Mouse (Mus musculus) midbrain, postnatal 0 days (tissue): ENCODE measurements around the gene 5730522E02Rik. TPM values are rescaled to one million over a fixed set of nuclear protein-coding genes. Genes with fewer than 3 reads are reported as not detected.

Experiments used
- ATAC-seq: fragments of 200-750 bp; cut with Nextera tagmentation; 2 replicates; pipeline ENCODE4 v1.8.0; 2017; ENCODE audit warnings: moderate number of reproducible peaks, mild to moderate bottlenecking, moderate TSS enrichment, moderate library complexity; ENCODE audit not compliant: low FRiP score
- DNase-seq: peaks from one replicate; pipeline ENCODE4 v3.0.0-alpha.2; 2015; ENCODE audit warnings: low spot score
- H3K27ac ChIP-seq: fragments of 300-500 bp; sonication (generic); 2 replicates; pipeline ENCODE4 v1.5.1; 2014; ENCODE audit warnings: low read depth, mild to moderate bottlenecking, low read length, mixed read lengths
- H3K27me3 ChIP-seq: fragments of 300-500 bp; sonication (generic); 2 replicates; pipeline ENCODE4 v1.6.1; 2014; ENCODE audit warnings: low read length, control low read depth, mixed read lengths; ENCODE audit not compliant: insufficient read depth
- H3K36me3 ChIP-seq: fragments of 300-500 bp; sonication (generic); 2 replicates; pipeline ENCODE4 v1.6.1; 2014; ENCODE audit warnings: low read length, control low read depth, mixed read lengths; ENCODE audit not compliant: insufficient read depth
- H3K4me1 ChIP-seq: fragments of 300-500 bp; sonication (generic); 2 replicates; pipeline ENCODE4 v1.6.1; 2014; ENCODE audit warnings: mild to moderate bottlenecking, control low read depth, antibody characterized with exemption, low read length, mixed read lengths; ENCODE audit not compliant: insufficient read depth
- H3K4me2 ChIP-seq: fragments of 300-500 bp; sonication (generic); 2 replicates; pipeline ENCODE4 v1.6.1; 2014; ENCODE audit warnings: low read depth, mild to moderate bottlenecking, low read length, mixed read lengths; ENCODE audit not compliant: poor library complexity, severe bottlenecking
- H3K4me3 ChIP-seq: fragments of 300-500 bp; sonication (generic); 2 replicates; pipeline ENCODE4 v1.5.1; 2014; ENCODE audit warnings: low read depth, mild to moderate bottlenecking, low read length, moderate library complexity
- H3K9ac ChIP-seq: fragments of 300-500 bp; sonication (generic); replicated peaks from 2 replicates; pipeline ENCODE4 v1.6.1; 2014; ENCODE audit warnings: mild to moderate bottlenecking, low read length, moderate library complexity, mixed read lengths; ENCODE audit not compliant: poor library complexity, severe bottlenecking
- H3K9me3 ChIP-seq: fragments of 300-500 bp; sonication (generic); 2 replicates; pipeline ENCODE4 v1.6.1; 2016; ENCODE audit warnings: low read length, control low read depth
- CTCF ChIP-seq: IDR thresholded peaks from 2 replicates; pipeline ENCODE4 v1.5.1; 2016; ENCODE audit warnings: antibody characterized with exemption, mild to moderate bottlenecking
- WGBS: fragments of 180-500 bp; shearing (Covaris S2); extraction: QIAGEN DNeasy Blood & Tissue Kit; methylation state at CpG from one replicate; pipeline ENCODE4 v1.1.7; 2014; 5-methylcytosine and 5-hydroxymethylcytosine counted together
- polyA plus RNA-seq: library from polyadenylated mRNA; unstranded; fragments of >200 nt; fragmentation: Nextera tagmentation; extraction: Ambion mirVana; gene quantifications from 2 replicates; pipeline ENCODE4 v1.2.1, GENCODE M21; 2015
- total RNA-seq: library from RNA; depleted of rRNA; stranded (reverse); fragments of >200 nt; gene quantifications from 2 replicates; pipeline ENCODE4 v1.2.3, GENCODE M21; 2014

The 5730522E02Rik gene
- total and polyA plus RNA-seq, 2 experiments from 2014 or later = 5.6 to 12.7 TPM

DNA sequence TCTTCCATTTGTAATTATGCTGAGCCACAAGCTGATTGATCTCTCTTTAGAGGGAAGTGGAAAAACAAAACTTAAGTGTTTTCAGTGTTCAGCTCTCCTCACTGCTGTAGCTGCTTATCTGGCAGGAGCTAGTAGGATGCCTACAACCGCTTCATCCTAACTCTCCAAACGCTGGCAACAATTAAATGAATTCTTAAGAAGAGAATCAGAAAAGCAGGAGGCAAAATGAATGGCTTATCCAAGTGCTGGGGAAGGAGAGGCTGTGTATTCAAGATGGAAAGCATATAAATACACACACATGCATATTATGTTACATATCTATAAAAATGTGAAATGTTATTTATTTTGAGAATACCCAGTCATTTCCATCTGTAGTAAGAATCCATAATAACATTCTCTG, 500.0 kb downstream of the 5730522E02Rik start:
- no peak overlapping the region for H3K27ac ChIP-seq
- H3K36me3 ChIP-seq = no peaks in the 10 kb centered on the region
- no peak overlapping the region for H3K4me2 ChIP-seq
- H3K4me3 ChIP-seq = no peak overlapping the region
- ATAC-seq = no peak
- no peak overlapping the region for H3K9ac ChIP-seq
- no peak for DNase-seq
- H3K4me1 ChIP-seq = no peaks in the 10 kb centered on the region
- H3K27me3 ChIP-seq = no peaks in the 10 kb centered on the region
- H3K9me3 ChIP-seq = no peaks in the 10 kb centered on the region
- TF ChIP-seq CTCF = no peak
- WGBS = 73% methylated on average over 2 of the region's 2 CpGs

DNA sequence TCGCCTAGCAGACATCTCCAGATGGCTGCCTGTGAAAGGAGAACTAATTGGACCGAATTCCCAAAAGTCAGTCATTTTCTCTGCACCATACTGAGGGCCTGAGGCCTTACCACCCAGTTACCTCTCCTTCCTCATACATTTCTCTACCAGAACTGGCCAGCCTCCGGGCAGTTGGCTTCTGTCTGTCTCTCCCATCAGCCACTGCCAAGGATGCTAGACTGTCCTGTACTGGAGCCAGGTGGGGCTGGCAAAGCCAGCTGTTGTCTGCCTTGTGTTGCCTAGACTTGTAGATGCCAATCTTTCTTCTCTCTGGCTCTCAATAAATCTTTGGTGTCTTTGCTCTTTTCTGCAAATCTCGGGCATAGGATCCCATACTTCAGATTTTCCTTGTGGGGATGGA, 500.7 kb downstream of the 5730522E02Rik start:
- ATAC-seq = no peak
- WGBS = 79% methylated on average over 4 of the region's 4 CpGs
- no peak overlapping the region for H3K4me2 ChIP-seq

DNA sequence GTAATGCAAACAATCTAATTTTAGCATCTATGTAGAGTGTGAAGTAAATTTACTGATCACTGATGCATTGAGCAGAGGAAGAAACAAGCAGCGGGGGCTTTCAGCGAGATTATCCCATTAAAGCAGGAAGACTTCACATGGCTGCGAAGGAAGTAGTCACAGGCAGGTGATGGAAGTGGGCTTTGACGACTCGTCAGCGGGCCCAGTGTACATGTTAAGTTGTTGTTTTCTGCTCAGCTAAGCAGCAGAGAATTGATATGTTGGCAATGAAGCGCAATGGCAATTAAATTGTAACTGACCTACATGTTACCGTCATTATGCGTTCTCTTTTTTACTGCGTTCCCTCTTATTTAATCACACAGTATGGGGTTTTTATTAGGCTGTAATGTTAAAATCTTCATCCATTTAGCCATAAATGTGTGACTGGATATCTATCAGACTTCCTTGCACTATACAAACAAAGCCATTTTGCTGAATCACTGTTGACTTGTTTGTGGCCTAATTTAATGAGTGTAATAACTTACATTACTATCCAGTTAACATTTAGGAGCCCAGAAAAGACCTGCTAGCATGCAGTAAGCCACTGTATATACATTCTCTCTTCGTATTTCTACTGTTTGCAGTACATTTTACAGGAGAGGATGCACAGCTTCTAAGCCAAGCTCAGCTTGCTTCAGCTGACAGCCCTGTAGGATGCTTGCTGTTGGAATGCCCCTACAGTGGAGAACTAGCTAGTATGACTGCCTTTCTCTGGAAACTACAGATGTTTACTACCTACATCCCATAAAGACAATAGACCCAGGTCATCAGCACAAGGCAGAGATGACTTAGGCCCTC, 506.0 kb downstream of the 5730522E02Rik start:
- H3K4me1 ChIP-seq = no peaks in the 10 kb centered on the region
- H3K27me3 ChIP-seq = no peaks in the 10 kb centered on the region
- no peak for TF ChIP-seq CTCF
- no peaks in the 10 kb centered on the region for H3K36me3 ChIP-seq
- ATAC-seq (no peak), DNase-seq (peak; percentile 31)
- H3K4me2 ChIP-seq = no peak overlapping the region
- WGBS = 46% methylated on average over 11 of the region's 11 CpGs
- H3K9ac ChIP-seq = no peak overlapping the region
- no peaks in the 10 kb centered on the region for H3K9me3 ChIP-seq
- H3K27ac ChIP-seq = no peak overlapping the region
- no peak overlapping the region for H3K4me3 ChIP-seq

More for the DNA sequence above, 500.7 kb downstream of the 5730522E02Rik start:
- Histone ChIP-seq H3K4me3 (no peak overlapping the region), H3K27me3 (no peaks in the 10 kb centered on the region), H3K36me3 (no peaks in the 10 kb centered on the region), H3K9me3 (no peaks in the 10 kb centered on the region), H3K4me1 (no peaks in the 10 kb centered on the region), H3K9ac (no peak overlapping the region), H3K27ac (no peak overlapping the region)
- no peak for TF ChIP-seq CTCF
- no peak for DNase-seq

DNA sequence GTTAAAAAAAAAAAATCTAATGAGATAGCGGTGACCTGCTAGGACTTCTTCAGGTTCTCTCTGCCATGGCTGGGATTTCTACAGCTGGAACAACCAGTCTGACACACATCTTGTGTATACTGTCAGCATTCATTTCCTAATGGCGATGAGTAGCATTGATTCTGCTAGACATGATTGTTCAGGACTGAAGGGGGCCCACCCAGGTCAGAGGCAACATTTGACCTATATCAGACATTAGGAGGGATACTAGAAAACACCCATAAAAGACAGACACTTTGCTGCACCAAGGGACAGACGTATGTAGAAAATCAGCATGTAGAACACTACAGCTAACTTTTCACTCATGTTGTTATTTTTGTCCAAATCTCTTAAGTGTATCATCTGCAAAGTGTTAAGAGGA, 507.8 kb downstream of the 5730522E02Rik start:
- no peaks in the 10 kb centered on the region for H3K4me1 ChIP-seq
- 76% methylated on average over 3 of the region's 3 CpGs for WGBS

DNA sequence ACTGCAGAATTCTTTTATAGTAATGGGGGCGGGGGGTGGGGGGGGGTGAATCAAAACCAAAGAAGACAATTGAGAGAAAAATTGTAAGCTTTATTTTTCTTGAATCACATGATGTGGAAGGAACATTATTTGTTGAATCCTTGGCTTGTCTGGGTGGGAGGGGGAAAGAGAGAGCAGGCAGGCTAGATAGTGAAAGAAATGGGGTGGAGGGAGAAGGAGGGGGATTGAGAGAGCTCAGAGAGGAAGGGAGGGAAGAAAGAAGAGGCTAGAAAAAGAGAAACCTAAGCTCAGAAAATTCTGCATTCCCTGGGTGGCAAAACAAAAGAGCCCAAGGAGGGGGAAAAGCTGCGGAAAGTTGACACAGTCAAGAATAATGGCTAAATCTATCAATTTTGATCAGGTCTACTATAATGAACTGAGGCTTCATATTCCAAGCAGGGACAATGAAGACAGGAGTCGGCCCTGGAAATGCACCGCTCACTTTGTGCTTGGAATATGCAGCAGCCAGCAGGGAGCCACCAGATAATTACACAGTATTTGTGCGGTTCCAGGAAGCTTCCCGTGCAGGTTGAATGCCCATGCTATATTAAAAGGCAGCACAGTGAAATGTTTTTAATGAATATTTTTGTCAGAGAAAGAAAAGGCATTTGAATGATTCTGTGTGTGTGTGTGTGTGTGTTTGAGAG, 512.9 kb downstream of the 5730522E02Rik start:
- peak overlapping the region; percentile 80 for H3K27ac ChIP-seq
- 11% methylated on average over 6 of the region's 6 CpGs for WGBS
- 0 out of 2 replicates have a peak overlapping the region, but pooled peaks have one; percentile 36 for H3K9ac ChIP-seq
- H3K36me3 ChIP-seq = no peaks in the 10 kb centered on the region
- H3K4me1 ChIP-seq = peaks cover 5% of the 10 kb centered on the region; the same call in 1 of the 2 replicates
- peak; percentile 53 for DNase-seq
- peak overlapping the region; percentile 36 for H3K4me2 ChIP-seq
- ATAC-seq = peak; percentile 73
- TF ChIP-seq CTCF = no peak
- no peaks in the 10 kb centered on the region for H3K9me3 ChIP-seq
- peak overlapping the region; percentile 18 for H3K4me3 ChIP-seq
- H3K27me3 ChIP-seq = no peaks in the 10 kb centered on the region

More for the DNA sequence above, 507.8 kb downstream of the 5730522E02Rik start:
- Histone ChIP-seq H3K4me3 (no peak overlapping the region), H3K4me2 (no peak overlapping the region), H3K27me3 (no peaks in the 10 kb centered on the region), H3K27ac (no peak overlapping the region), H3K9me3 (no peaks in the 10 kb centered on the region), H3K36me3 (no peaks in the 10 kb centered on the region), H3K9ac (no peak overlapping the region)
- no peak for ATAC-seq
- TF ChIP-seq CTCF = no peak
- no peak for DNase-seq

DNA sequence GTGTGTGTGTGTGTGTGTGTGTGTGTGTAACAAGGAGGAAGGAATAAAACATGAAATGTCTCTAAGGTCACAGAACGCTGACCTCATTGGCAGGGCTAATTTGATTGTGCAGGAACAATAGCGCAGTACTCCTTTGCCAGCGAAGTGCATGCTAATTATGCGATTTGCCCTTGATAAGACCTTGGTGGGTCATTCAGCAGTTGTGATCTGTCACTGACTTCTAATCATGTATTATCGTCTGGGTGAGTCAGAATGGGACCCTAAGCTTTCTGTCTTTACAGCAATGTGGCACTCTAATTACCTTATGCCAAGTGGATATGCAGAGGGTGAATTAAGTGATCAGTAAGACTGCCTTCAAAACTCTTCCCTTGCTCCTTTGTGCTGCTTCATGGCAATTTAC, 514.4 kb downstream of the 5730522E02Rik start:
- H3K4me1 ChIP-seq = peaks cover 5% of the 10 kb centered on the region; the same call in 1 of the 2 replicates
- no peak overlapping the region for H3K4me3 ChIP-seq
- no peak for TF ChIP-seq CTCF
- H3K27ac ChIP-seq = no peak overlapping the region; the same call in 1 of the 2 replicates
- no peak overlapping the region for H3K9ac ChIP-seq
- DNase-seq (no peak), ATAC-seq (no peak)
- no peaks in the 10 kb centered on the region for H3K27me3 ChIP-seq
- H3K9me3 ChIP-seq = no peaks in the 10 kb centered on the region
- no peak overlapping the region for H3K4me2 ChIP-seq
- 33% methylated on average over 5 of the region's 5 CpGs for WGBS
- H3K36me3 ChIP-seq = no peaks in the 10 kb centered on the region
